Mouse (Mus musculus) hindbrain, embryonic 11.5 days (tissue): ENCODE measurements around the gene Tanc1. TPM values are rescaled to one million over a fixed set of nuclear protein-coding genes. Genes with fewer than 3 reads are reported as not detected.

Experiments
- ATAC-seq: fragments of 200-750 bp; cut with Nextera tagmentation; 2 replicates; pipeline ENCODE4 v1.8.0; 2017; ENCODE audit warnings: mild to moderate bottlenecking, moderate TSS enrichment, moderate library complexity; ENCODE audit not compliant: low FRiP score
- DNase-seq: peaks from one replicate; pipeline ENCODE4 v3.0.0-alpha.2; 2015; ENCODE audit warnings: low spot score
- H3K27ac ChIP-seq: fragments of 300-500 bp; sonication (generic); 2 replicates; pipeline ENCODE4 v1.5.1; 2014; ENCODE audit warnings: mild to moderate bottlenecking, low read depth, low read length
- H3K27me3 ChIP-seq: fragments of 300-500 bp; sonication (generic); 2 replicates; pipeline ENCODE4 v1.6.1; 2014; ENCODE audit warnings: mild to moderate bottlenecking, low read length, moderate library complexity, mixed read lengths; ENCODE audit not compliant: control insufficient read depth, insufficient read depth
- H3K36me3 ChIP-seq: fragments of 300-500 bp; sonication (generic); 2 replicates; pipeline ENCODE4 v1.6.1; 2014; ENCODE audit warnings: mild to moderate bottlenecking, low read length, moderate library complexity, mixed read lengths; ENCODE audit not compliant: control insufficient read depth, insufficient read depth
- H3K4me1 ChIP-seq: fragments of 300-500 bp; sonication (generic); replicated peaks from 2 replicates; pipeline ENCODE4 v1.6.1; 2014; ENCODE audit warnings: low read length, mixed read lengths; ENCODE audit not compliant: control insufficient read depth, insufficient read depth
- H3K4me2 ChIP-seq: fragments of 300-500 bp; sonication (generic); replicated peaks from 2 replicates; pipeline ENCODE4 v1.6.1; 2014; ENCODE audit warnings: mild to moderate bottlenecking, low read depth, low read length
- H3K4me3 ChIP-seq: fragments of 300-500 bp; sonication (generic); 2 replicates; pipeline ENCODE4 v1.5.1; 2014; ENCODE audit warnings: low read depth, low read length
- H3K9ac ChIP-seq: fragments of 300-500 bp; sonication (generic); 2 replicates; pipeline ENCODE4 v1.6.1; 2014; ENCODE audit warnings: low read depth, low read length
- H3K9me3 ChIP-seq: fragments of 300-500 bp; sonication (generic); 2 replicates; pipeline ENCODE4 v1.6.1; 2016; ENCODE audit warnings: low read length; ENCODE audit not compliant: control insufficient read depth
- WGBS: fragments of 180-500 bp; shearing (Covaris S2); extraction: QIAGEN DNeasy Blood & Tissue Kit; methylation state at CpG from one replicate; pipeline ENCODE4 v1.1.7; 2014; 5-methylcytosine and 5-hydroxymethylcytosine counted together
- polyA plus RNA-seq: library from polyadenylated mRNA; unstranded; fragments of >200 nt; fragmentation: Nextera tagmentation; extraction: Ambion mirVana; gene quantifications from 2 replicates; pipeline ENCODE4 v1.2.1, GENCODE M21; 2014

Tanc1 gene
- polyA plus RNA-seq, 1 experiment from 2014 or later: 11.2 TPM

- H3K9me3 ChIP-seq: no peaks in the 10 kb centered on the region
- no peaks in the 10 kb centered on the region for H3K4me1 ChIP-seq
- no peak overlapping the region for H3K9ac ChIP-seq
- ATAC-seq (no peak), DNase-seq (no peak)
- no peaks in the 10 kb centered on the region for H3K36me3 ChIP-seq
- H3K27me3 ChIP-seq: no peaks in the 10 kb centered on the region
- 80% methylated on average over 1 of the region's 1 CpGs for WGBS
- no peak overlapping the region for H3K27ac ChIP-seq
- no peak overlapping the region for H3K4me3 ChIP-seq
- H3K4me2 ChIP-seq: no peak overlapping the region
These were observed 199.4 kb downstream of the Tanc1 start for GRCm38 (mm10) chr2:59811247-59811646.

GRCm38 (mm10) chr2:59812641-59813040 lies 200.8 kb downstream of the Tanc1 start:
- DNase-seq (no peak), ATAC-seq (no peak)
- H3K4me2 ChIP-seq: no peak overlapping the region
- H3K36me3 ChIP-seq: no peaks in the 10 kb centered on the region
- H3K9me3 ChIP-seq: no peaks in the 10 kb centered on the region
- H3K9ac ChIP-seq: no peak overlapping the region
- no peak overlapping the region for H3K27ac ChIP-seq
- H3K4me1 ChIP-seq: no peaks in the 10 kb centered on the region
- WGBS: 100% methylated on average over 1 of the region's 1 CpGs
- H3K27me3 ChIP-seq: no peaks in the 10 kb centered on the region
- H3K4me3 ChIP-seq: no peak overlapping the region

GRCm38 (mm10) chr2:59813457-59813856 lies 201.6 kb downstream of the Tanc1 start:
- Histone ChIP-seq H3K36me3 (no peaks in the 10 kb centered on the region), H3K4me2 (no peak overlapping the region), H3K27ac (no peak overlapping the region), H3K9me3 (no peaks in the 10 kb centered on the region), H3K4me3 (no peak overlapping the region), H3K27me3 (no peaks in the 10 kb centered on the region), H3K4me1 (no peaks in the 10 kb centered on the region), H3K9ac (no peak overlapping the region)
- DNase-seq: no peak
- no peak for ATAC-seq
- WGBS: 85% methylated on average over 13 of the region's 13 CpGs

- Histone ChIP-seq H3K4me3 (no peak overlapping the region), H3K36me3 (no peaks in the 10 kb centered on the region), H3K9me3 (no peaks in the 10 kb centered on the region), H3K4me1 (no peaks in the 10 kb centered on the region), H3K27me3 (no peaks in the 10 kb centered on the region), H3K27ac (no peak overlapping the region), H3K4me2 (no peak overlapping the region), H3K9ac (no peak overlapping the region)
- ATAC-seq (no peak), DNase-seq (no peak)
- 95% methylated on average over 8 of the region's 8 CpGs for WGBS
These were observed 203.2 kb downstream of the Tanc1 start for GRCm38 (mm10) chr2:59814997-59815396.

GRCm38 (mm10) chr2:59818663-59819062 lies 206.8 kb downstream of the Tanc1 start:
- Histone ChIP-seq H3K36me3 (no peaks in the 10 kb centered on the region), H3K4me2 (no peak overlapping the region), H3K9me3 (no peaks in the 10 kb centered on the region), H3K27ac (no peak overlapping the region), H3K4me1 (no peaks in the 10 kb centered on the region), H3K4me3 (no peak overlapping the region), H3K9ac (no peak overlapping the region), H3K27me3 (no peaks in the 10 kb centered on the region)
- ATAC-seq (no peak; the same call in 1 of the 2 replicates), DNase-seq (no peak)
- WGBS: 98% methylated on average over 15 of the region's 15 CpGs

GRCm38 (mm10) chr2:59819415-59819814 lies 207.6 kb downstream of the Tanc1 start:
- no peaks in the 10 kb centered on the region for H3K9me3 ChIP-seq
- no peak overlapping the region for H3K4me3 ChIP-seq
- H3K9ac ChIP-seq: no peak overlapping the region
- no peaks in the 10 kb centered on the region for H3K4me1 ChIP-seq
- ATAC-seq (no peak), DNase-seq (no peak)
- H3K36me3 ChIP-seq: no peaks in the 10 kb centered on the region
- no peak overlapping the region for H3K27ac ChIP-seq
- 91% methylated on average over 6 of the region's 6 CpGs for WGBS
- H3K4me2 ChIP-seq: no peak overlapping the region
- H3K27me3 ChIP-seq: no peaks in the 10 kb centered on the region

- Histone ChIP-seq H3K4me3 (no peak overlapping the region), H3K27ac (no peak overlapping the region), H3K9me3 (no peaks in the 10 kb centered on the region), H3K27me3 (no peaks in the 10 kb centered on the region), H3K4me1 (no peaks in the 10 kb centered on the region), H3K4me2 (no peak overlapping the region), H3K36me3 (no peaks in the 10 kb centered on the region), H3K9ac (no peak overlapping the region)
- 88% methylated on average over 15 of the region's 15 CpGs for WGBS
- no peak for DNase-seq
- ATAC-seq: no peak
These were observed 208.2 kb downstream of the Tanc1 start for GRCm38 (mm10) chr2:59820088-59820487.

GRCm38 (mm10) chr2:59821044-59821443 lies 209.2 kb downstream of the Tanc1 start:
- Histone ChIP-seq H3K36me3 (no peaks in the 10 kb centered on the region), H3K27me3 (no peaks in the 10 kb centered on the region), H3K9ac (no peak overlapping the region), H3K27ac (no peak overlapping the region), H3K4me2 (no peak overlapping the region), H3K4me3 (no peak overlapping the region), H3K4me1 (no peaks in the 10 kb centered on the region), H3K9me3 (no peaks in the 10 kb centered on the region)
- 96% methylated on average over 2 of the region's 2 CpGs for WGBS
- DNase-seq (no peak), ATAC-seq (no peak)

GRCm38 (mm10) chr2:59824289-59824688 lies 212.4 kb downstream of the Tanc1 start:
- ATAC-seq: no peak
- H3K27ac ChIP-seq: no peak overlapping the region
- 78% methylated on average over 8 of the region's 8 CpGs for WGBS

More at GRCm38 (mm10) chr2:59824289-59824688, 212.4 kb downstream of the Tanc1 start:
- Histone ChIP-seq H3K4me1 (peaks cover 3% of the 10 kb centered on the region; the same call in 1 of the 2 replicates), H3K36me3 (no peaks in the 10 kb centered on the region), H3K9ac (no peak overlapping the region), H3K4me2 (no peak overlapping the region), H3K4me3 (no peak overlapping the region), H3K9me3 (no peaks in the 10 kb centered on the region), H3K27me3 (no peaks in the 10 kb centered on the region)
- DNase-seq: no peak
